Mouse (Mus musculus): ENCODE measurements around the gene Pax4.

- no peak for TF ChIP-seq POLR2A (IDR thresholded peaks at IDR 0.05; ENCODE audit: low read depth, low read length)
- no peak for TF ChIP-seq CTCF (IDR thresholded peaks at IDR 0.05; ENCODE audit: extremely low read depth, insufficient read length, insufficient replicate concordance, low read depth, low read length)
These were observed 17.7 kb downstream of the Pax4 start for GRCm38 (mm10) chr6:28431538-28431855.

All from small intestine, adult 2 months (tissue).